Mouse (Mus musculus) lung, postnatal 0 days (tissue): Measurements from ENCODE around the gene Psmb3. TPM values are rescaled to one million over a fixed set of nuclear protein-coding genes. Genes with fewer than 3 reads are reported as not detected.
A peak's percentile ranks its signal among the peaks of the same experiment; 100 is the strongest.

ENCODE experiments used
- ATAC-seq: fragments of 200-750 bp; cut with Nextera tagmentation; 2 replicates; pipeline ENCODE4 v1.8.0; 2017; ENCODE audit warnings: moderate library complexity
- DNase-seq: peaks from one replicate; pipeline ENCODE4 v3.0.0-alpha.2; 2016; ENCODE audit warnings: low spot score
- H3K27ac ChIP-seq: fragments of 300-500 bp; sonication (generic); 2 replicates; pipeline ENCODE4 v1.5.1; 2014; ENCODE audit warnings: antibody characterized with exemption, mild to moderate bottlenecking, low read length, mixed read lengths
- H3K27me3 ChIP-seq: fragments of 300-500 bp; sonication (generic); replicated peaks from 2 replicates; pipeline ENCODE4 v1.6.1; 2014; ENCODE audit warnings: low read length, mixed read lengths; ENCODE audit not compliant: insufficient read depth
- H3K36me3 ChIP-seq: fragments of 300-500 bp; sonication (generic); 2 replicates; pipeline ENCODE4 v1.6.1; 2014; ENCODE audit warnings: low read length, mixed read lengths; ENCODE audit not compliant: insufficient read depth
- H3K4me1 ChIP-seq: fragments of 300-500 bp; sonication (generic); 2 replicates; pipeline ENCODE4 v1.6.1; 2014; ENCODE audit warnings: antibody characterized with exemption, low read depth, low read length, mixed read lengths; ENCODE audit not compliant: insufficient read depth
- H3K4me2 ChIP-seq: fragments of 300-500 bp; sonication (generic); replicated peaks from 2 replicates; pipeline ENCODE4 v1.6.1; 2014; ENCODE audit warnings: low read depth, mild to moderate bottlenecking, low read length, moderate library complexity, mixed read lengths
- H3K4me3 ChIP-seq: fragments of 300-500 bp; sonication (generic); 2 replicates; pipeline ENCODE4 v1.5.1; 2014; ENCODE audit warnings: low read depth, low read length
- H3K9ac ChIP-seq: fragments of 300-500 bp; sonication (generic); replicated peaks from 2 replicates; pipeline ENCODE4 v1.6.1; 2014; ENCODE audit warnings: low read depth, mild to moderate bottlenecking
- H3K9me3 ChIP-seq: fragments of 300-500 bp; sonication (generic); 2 replicates; pipeline ENCODE4 v1.6.1; 2016; ENCODE audit warnings: low read length, mixed read lengths
- CTCF ChIP-seq: IDR thresholded peaks from 2 replicates; pipeline ENCODE4 v1.5.1; 2016; ENCODE audit warnings: antibody characterized with exemption, mild to moderate bottlenecking
- EP300 ChIP-seq: IDR thresholded peaks from 2 replicates; pipeline ENCODE4 v1.6.1; 2016; ENCODE audit warnings: antibody characterized with exemption, mild to moderate bottlenecking, control low read depth
- WGBS: fragments of 180-500 bp; shearing (Covaris S2); extraction: QIAGEN DNeasy Blood & Tissue Kit; methylation state at CpG from one replicate; pipeline ENCODE4 v1.1.7; 2014; 5-methylcytosine and 5-hydroxymethylcytosine counted together
- polyA plus RNA-seq: library from polyadenylated mRNA; unstranded; fragments of >200 nt; fragmentation: Nextera tagmentation; extraction: Ambion mirVana; gene quantifications from 2 replicates; pipeline ENCODE4 v1.2.1, GENCODE M21; 2015

Gene Psmb3
- polyA plus RNA-seq, 1 experiment from 2014 or later: 419 TPM

DNA sequence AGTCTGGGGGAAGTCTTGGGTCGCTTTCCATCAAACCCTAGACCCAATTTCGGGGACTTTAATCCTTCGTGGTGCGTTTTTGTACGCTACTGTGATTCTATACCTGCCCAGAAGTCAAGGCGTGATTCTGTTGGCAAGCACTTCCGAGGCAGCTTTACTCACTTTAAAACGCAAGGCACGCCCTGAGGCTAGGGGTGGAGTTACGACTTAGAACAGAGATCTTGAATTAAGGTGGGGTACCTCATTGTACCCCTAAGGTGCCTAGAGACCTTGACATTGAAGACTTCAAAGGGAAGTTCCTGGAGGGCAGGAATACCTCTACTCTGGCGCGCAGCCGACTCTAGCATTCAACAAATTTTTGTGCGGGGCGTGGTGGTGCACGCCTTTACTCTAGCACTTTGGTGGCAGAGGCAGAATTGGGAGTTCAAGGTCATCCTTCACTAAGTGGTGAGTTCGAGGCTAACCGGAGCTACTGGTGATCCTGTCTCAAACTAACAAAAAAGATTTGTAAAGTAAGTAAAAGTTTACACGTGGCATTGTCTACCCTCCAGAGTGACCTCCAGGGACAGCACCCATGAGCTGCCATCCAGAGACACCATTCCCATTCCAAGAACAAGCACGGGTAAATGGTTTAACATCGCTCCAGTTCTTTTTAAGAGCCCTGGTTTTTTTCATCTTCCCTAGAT is 40.8 kb upstream of the Psmb3 start:
- ATAC-seq: peak; percentile 40
- Histone ChIP-seq H3K27me3 (0 out of 2 replicates have a peak, but pooled peaks cover 5% of the 10 kb centered on the region), H3K4me3 (peak overlapping the region; percentile 86), H3K9me3 (no peaks in the 10 kb centered on the region), H3K27ac (peak overlapping the region; percentile 94), H3K4me2 (peak overlapping the region; percentile 81), H3K9ac (peak overlapping the region; percentile 63), H3K4me1 (peaks cover 22% of the 10 kb centered on the region), H3K36me3 (no peaks in the 10 kb centered on the region)
- DNase-seq: peak; percentile 89
- 2% methylated on average over 21 of the region's 21 CpGs for WGBS
- TF ChIP-seq CTCF: no peak
- TF ChIP-seq EP300: peak; percentile 34; the same call in 1 of the 2 replicates

GRCm38 (mm10) chr11:97662893-97663527 is 40.2 kb upstream of the Psmb3 start, which contains the start of gene Mllt6:
Gene Mllt6 (plus strand): TSS chr11:97663414.
- peak within 1 kb of the TSS; percentile 81 for H3K4me2 ChIP-seq
- no peaks in the 10 kb centered on the region for H3K36me3 ChIP-seq
- peak within 1 kb of the TSS; percentile 86 for H3K4me3 ChIP-seq
- H3K9ac ChIP-seq: peak within 1 kb of the TSS; percentile 63
- H3K27ac ChIP-seq: peak within 1 kb of the TSS; percentile 94
- DNase-seq: peak; percentile 93
- peaks cover 22% of the 10 kb centered on the region for H3K4me1 ChIP-seq
- TF ChIP-seq EP300 (no peak), CTCF (no peak)
- H3K9me3 ChIP-seq: no peaks in the 10 kb centered on the region
- 1% methylated on average over 17 of the region's 76 CpGs for WGBS
- peak; percentile 69 for ATAC-seq
- H3K27me3 ChIP-seq: 0 out of 2 replicates have a peak, but pooled peaks cover 5% of the 10 kb centered on the region

DNA sequence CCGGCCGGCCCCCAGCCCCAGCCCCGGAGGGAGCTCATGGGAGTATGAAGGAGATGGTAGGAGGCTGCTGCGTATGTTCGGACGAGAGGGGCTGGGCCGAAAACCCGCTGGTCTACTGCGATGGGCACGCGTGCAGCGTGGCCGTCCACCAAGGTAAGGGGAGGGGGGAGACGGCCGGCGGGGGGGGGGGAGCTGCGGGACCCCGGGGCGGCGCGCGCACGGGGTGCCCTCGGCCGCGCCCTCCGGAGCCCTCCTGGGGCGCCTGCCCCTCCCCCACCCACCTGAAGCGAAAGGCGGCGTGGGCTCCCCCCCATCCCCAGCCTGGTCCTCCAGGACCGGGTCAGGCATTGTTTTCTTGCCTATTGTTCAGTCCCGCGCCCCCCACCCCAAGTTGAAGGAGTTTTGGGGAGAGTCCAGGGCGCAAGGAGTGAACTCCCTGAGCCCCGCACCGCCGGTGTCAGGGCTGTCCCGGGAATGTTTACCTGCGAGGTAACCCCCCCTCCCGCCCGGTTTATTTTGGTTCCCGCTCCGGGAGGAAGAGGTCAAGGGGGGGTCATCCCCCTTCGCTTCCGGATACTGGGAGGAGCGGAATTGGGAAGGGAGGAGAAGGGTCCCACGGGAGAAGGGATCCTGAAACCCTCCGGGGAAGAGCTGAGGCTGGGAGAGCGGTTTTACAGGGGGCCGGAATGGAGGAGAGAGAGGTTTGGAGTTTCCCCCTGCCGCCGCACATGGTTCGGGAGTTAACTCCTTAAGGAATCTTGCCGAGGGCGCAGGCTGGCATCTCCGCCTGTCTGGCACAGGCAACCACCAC is 39.5 kb upstream of the Psmb3 start:
- DNase-seq (peak; percentile 58), ATAC-seq (peak; percentile 5)
- peak overlapping the region; percentile 86 for H3K4me3 ChIP-seq
- under 1% methylated on average over 28 of the region's 57 CpGs for WGBS
- peaks cover 22% of the 10 kb centered on the region for H3K4me1 ChIP-seq
- TF ChIP-seq CTCF (no peak), EP300 (0 out of 2 replicates have a peak, but pooled peaks have one; percentile 27)
- peak overlapping the region; percentile 81 for H3K4me2 ChIP-seq
- no peaks in the 10 kb centered on the region for H3K36me3 ChIP-seq
- peak overlapping the region; percentile 63 for H3K9ac ChIP-seq
- H3K27ac ChIP-seq: peak overlapping the region; percentile 94
- 0 out of 2 replicates have a peak, but pooled peaks cover 5% of the 10 kb centered on the region for H3K27me3 ChIP-seq
- H3K9me3 ChIP-seq: no peaks in the 10 kb centered on the region

- Histone ChIP-seq H3K4me3 (peak overlapping the region; percentile 86), H3K36me3 (no peaks in the 10 kb centered on the region), H3K27me3 (0 out of 2 replicates have a peak, but pooled peaks cover 5% of the 10 kb centered on the region), H3K9ac (peak overlapping the region; percentile 63), H3K9me3 (no peaks in the 10 kb centered on the region), H3K27ac (peak overlapping the region; percentile 94), H3K4me2 (peak overlapping the region; percentile 81), H3K4me1 (peaks cover 22% of the 10 kb centered on the region)
- WGBS: 2% methylated on average over 6 of the region's 8 CpGs
- peak; percentile 45 for DNase-seq
- ATAC-seq: no peak
- no peak for TF ChIP-seq EP300
- no peak for TF ChIP-seq CTCF
Measured at GRCm38 (mm10) chr11:97664339-97664665, 38.9 kb upstream of the Psmb3 start.

DNA sequence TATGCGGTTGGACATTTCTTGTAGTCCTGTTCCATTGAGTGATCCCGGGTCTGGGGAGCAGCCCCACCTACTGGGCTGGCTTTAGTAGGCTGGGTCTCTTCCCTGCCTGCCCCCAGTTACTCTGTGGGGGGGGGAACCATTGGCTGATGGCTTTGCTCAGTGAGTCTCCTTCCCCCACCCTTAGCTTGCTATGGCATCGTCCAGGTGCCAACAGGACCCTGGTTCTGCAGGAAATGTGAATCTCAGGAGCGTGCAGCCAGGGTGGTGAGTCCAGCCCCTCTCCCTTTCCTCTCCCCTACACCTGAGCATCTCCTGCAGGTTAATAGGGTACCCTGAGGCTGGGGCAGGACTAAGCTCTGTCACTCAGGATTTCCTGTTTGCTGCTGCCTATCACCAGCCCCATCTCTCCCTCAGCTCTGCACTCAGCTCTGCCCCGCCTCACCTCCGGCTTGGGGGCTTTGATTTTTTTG is 38.4 kb upstream of the Psmb3 start:
- Histone ChIP-seq H3K4me3 (peak overlapping the region; percentile 86), H3K27ac (no peak overlapping the region), H3K9ac (no peak overlapping the region), H3K36me3 (no peaks in the 10 kb centered on the region), H3K4me2 (peak overlapping the region; percentile 81), H3K27me3 (0 out of 2 replicates have a peak, but pooled peaks cover 5% of the 10 kb centered on the region), H3K4me1 (peaks cover 22% of the 10 kb centered on the region), H3K9me3 (no peaks in the 10 kb centered on the region)
- WGBS: 21% methylated on average over 6 of the region's 6 CpGs
- ATAC-seq (no peak), DNase-seq (peak; percentile 55)
- TF ChIP-seq EP300 (no peak), CTCF (peak; percentile 28; the same call in 1 of the 2 replicates)

- Histone ChIP-seq H3K4me1 (peaks cover 24% of the 10 kb centered on the region), H3K9me3 (no peaks in the 10 kb centered on the region), H3K9ac (no peak overlapping the region), H3K27me3 (0 out of 2 replicates have a peak, but pooled peaks cover 5% of the 10 kb centered on the region), H3K4me3 (no peak overlapping the region), H3K4me2 (no peak overlapping the region; the same call in 1 of the 2 replicates), H3K36me3 (no peaks in the 10 kb centered on the region), H3K27ac (no peak overlapping the region)
- ATAC-seq: no peak
- WGBS: 84% methylated on average over 13 of the region's 13 CpGs
- TF ChIP-seq EP300 (no peak), CTCF (0 out of 2 replicates have a peak, but pooled peaks have one; percentile 5)
- DNase-seq: no peak
Measured at GRCm38 (mm10) chr11:97665431-97665830, 37.8 kb upstream of the Psmb3 start.
